In genomic region chr13:45623846-45624245, GRCm38 (mm10) we compare ENCODE assay signal across 12 mouse cellular contexts.
DNase-seq lines count a peak whose midpoint lies in the region; ATAC-seq and TF ChIP-seq lines count a peak whose summit lies in the region.
"Had no signal": no experiment of that assay in that cellular context is flagged by ENCODE, and none has a peak within 500 bp of the region (broad histone marks: within the 10 kb centered on the region; RNA-seq: fewer than 3 reads in every experiment).

No protein-coding gene starts in this region.

- no peak overlapping the region for H3K4me3 ChIP-seq in hindbrain, embryonic 11.5 days (ENCODE audit: low read depth, low read length)
- H3K4me3 ChIP-seq in hindbrain, embryonic 16.5 days (ENCODE audit: low read length) = no peak overlapping the region
- H3K4me3 ChIP-seq in ES-Bruce4 (ENCODE audit: low read depth, low read length) = no peak overlapping the region
- no peak overlapping the region for H3K4me3 ChIP-seq in forebrain, embryonic 12.5 days (replicated peaks)
- H3K4me3 ChIP-seq in stomach, postnatal 0 days (ENCODE audit: low read depth, low read length) = no peak overlapping the region

- H3K9ac ChIP-seq in hindbrain, embryonic 11.5 days (ENCODE audit: low read depth, low read length) = no peak overlapping the region
- H3K9ac ChIP-seq in hindbrain, embryonic 16.5 days (ENCODE audit: low read depth, low read length) = no peak overlapping the region
- no peak overlapping the region for H3K9ac ChIP-seq in ES-Bruce4 (ENCODE audit: low read depth, poor library complexity, severe bottlenecking)
- H3K9ac ChIP-seq in forebrain, embryonic 12.5 days = no peak overlapping the region
- no peak overlapping the region for H3K9ac ChIP-seq in stomach, postnatal 0 days (ENCODE audit: low read length)

- no peak for TF ChIP-seq POLR2A in ES-Bruce4 (IDR thresholded peaks at IDR 0.05; ENCODE audit: insufficient read depth, low read length)

- no peaks in the 10 kb centered on the region for H3K9me3 ChIP-seq in hindbrain, embryonic 11.5 days (ENCODE audit: control insufficient read depth, low read length)
- H3K9me3 ChIP-seq in hindbrain, embryonic 16.5 days (ENCODE audit: control insufficient read depth, low read length) = no peaks in the 10 kb centered on the region
- peaks cover 10% of the 10 kb centered on the region for H3K9me3 ChIP-seq in ES-Bruce4 (replicated peaks; ENCODE audit: control insufficient read depth, insufficient read depth, low read length, poor library complexity, severe bottlenecking)
- H3K9me3 ChIP-seq in forebrain, embryonic 12.5 days = no peaks in the 10 kb centered on the region
- no peaks in the 10 kb centered on the region for H3K9me3 ChIP-seq in stomach, postnatal 0 days (ENCODE audit: control insufficient read depth, low read length)

- 88% methylated on average over 1 of the region's 1 CpGs for WGBS in hindbrain, embryonic 11.5 days
- 84% methylated on average over 1 of the region's 1 CpGs for WGBS in hindbrain, embryonic 16.5 days
- 84% methylated on average over 1 of the region's 1 CpGs for WGBS in forebrain, embryonic 12.5 days
- WGBS in stomach, postnatal 0 days = 67% methylated on average over 1 of the region's 1 CpGs

- peak; percentile 6 for DNase-seq in hindbrain, embryonic 11.5 days (ENCODE audit: low spot score)
- peak; percentile 49 for DNase-seq in c-Kit-positive CD71-negative TER-119-negative erythroid progenitor cells, embryonic 14.5 days (ENCODE audit: low read depth)
- DNase-seq in ovary, postnatal 36 days (ENCODE audit: low spot score) = no peak
- DNase-seq in stomach, postnatal 0 days (ENCODE audit: low spot score) = no peak
- DNase-seq: gastrocnemius, postnatal 14 days; layer of hippocampus, postnatal 36 days; thymus, postnatal 25 days had no signal

- no peak overlapping the region for H3K4me2 ChIP-seq in hindbrain, embryonic 11.5 days (replicated peaks; ENCODE audit: low read depth, low read length)
- no peak overlapping the region for H3K4me2 ChIP-seq in hindbrain, embryonic 16.5 days (ENCODE audit: low read length)
- no peak overlapping the region for H3K4me2 ChIP-seq in forebrain, embryonic 12.5 days
- no peak overlapping the region for H3K4me2 ChIP-seq in stomach, postnatal 0 days (replicated peaks; ENCODE audit: low read depth)

- no peak overlapping the region for H3K27ac ChIP-seq in hindbrain, embryonic 11.5 days (ENCODE audit: low read depth, low read length)
- no peak overlapping the region for H3K27ac ChIP-seq in hindbrain, embryonic 16.5 days (ENCODE audit: low read depth, low read length)
- H3K27ac ChIP-seq in ES-Bruce4 (ENCODE audit: insufficient read depth, low read length) = peak overlapping the region; percentile 65; the same call in 1 of the 2 replicates
- no peak overlapping the region for H3K27ac ChIP-seq in forebrain, embryonic 12.5 days
- no peak overlapping the region for H3K27ac ChIP-seq in stomach, postnatal 0 days (replicated peaks)
- H3K27ac ChIP-seq: macrophage had no signal

- ATAC-seq in hindbrain, embryonic 11.5 days (ENCODE audit: low FRiP score) = no peak
- no peak for ATAC-seq in hindbrain, embryonic 16.5 days
- peak; percentile 55 for ATAC-seq in megakaryocyte progenitor cell, adult 5-6 weeks (replicated peaks; ENCODE audit: poor library complexity)
- no peak for ATAC-seq in forebrain, embryonic 12.5 days (ENCODE audit: low FRiP score)
- ATAC-seq in stomach, postnatal 0 days (ENCODE audit: low FRiP score, low TSS enrichment) = no peak

- TF ChIP-seq CTCF in ES-Bruce4 (IDR thresholded peaks at IDR 0.05; ENCODE audit: low read depth, low read length) = no peak
- no peak for TF ChIP-seq CTCF in stomach, postnatal 0 days (IDR thresholded peaks at IDR 0.05; ENCODE audit: low read depth)

- no peak for TF ChIP-seq EP300 in ES-Bruce4 (IDR thresholded peaks at IDR 0.05; ENCODE audit: insufficient read depth, low read depth, low read length)
- TF ChIP-seq EP300 in stomach, postnatal 0 days (optimal IDR thresholded peaks at IDR 0.05) = no peak

- no peaks in the 10 kb centered on the region for H3K4me1 ChIP-seq in hindbrain, embryonic 11.5 days (replicated peaks; ENCODE audit: control insufficient read depth, insufficient read depth, low read length)
- H3K4me1 ChIP-seq in hindbrain, embryonic 16.5 days (ENCODE audit: control insufficient read depth, insufficient read depth, low read depth, low read length) = no peaks in the 10 kb centered on the region
- no peaks in the 10 kb centered on the region for H3K4me1 ChIP-seq in ES-Bruce4 (ENCODE audit: control insufficient read depth, insufficient read depth, low read length)
- peaks cover 15% of the 10 kb centered on the region for H3K4me1 ChIP-seq in forebrain, embryonic 12.5 days
- H3K4me1 ChIP-seq in stomach, postnatal 0 days (replicated peaks; ENCODE audit: control insufficient read depth, insufficient read depth) = no peaks in the 10 kb centered on the region

- no peaks in the 10 kb centered on the region for H3K27me3 ChIP-seq in hindbrain, embryonic 11.5 days (ENCODE audit: control insufficient read depth, insufficient read depth, low read length)
- no peaks in the 10 kb centered on the region for H3K27me3 ChIP-seq in hindbrain, embryonic 16.5 days (replicated peaks; ENCODE audit: control insufficient read depth, insufficient read depth, low read length)
- no peaks in the 10 kb centered on the region for H3K27me3 ChIP-seq in ES-Bruce4 (ENCODE audit: control insufficient read depth, insufficient read depth, low read length, poor library complexity, severe bottlenecking)
- H3K27me3 ChIP-seq in forebrain, embryonic 12.5 days = no peaks in the 10 kb centered on the region
- H3K27me3 ChIP-seq in stomach, postnatal 0 days (ENCODE audit: control insufficient read depth, insufficient read depth, low read length) = no peaks in the 10 kb centered on the region

- no peaks in the 10 kb centered on the region for H3K36me3 ChIP-seq in hindbrain, embryonic 11.5 days (ENCODE audit: control insufficient read depth, insufficient read depth, low read length)
- H3K36me3 ChIP-seq in hindbrain, embryonic 16.5 days (ENCODE audit: control insufficient read depth, insufficient read depth, low read length) = no peaks in the 10 kb centered on the region
- H3K36me3 ChIP-seq in ES-Bruce4 (ENCODE audit: control insufficient read depth, insufficient read depth, low read length, poor library complexity, severe bottlenecking) = no peaks in the 10 kb centered on the region
- H3K36me3 ChIP-seq in forebrain, embryonic 12.5 days (replicated peaks) = no peaks in the 10 kb centered on the region
- no peaks in the 10 kb centered on the region for H3K36me3 ChIP-seq in stomach, postnatal 0 days (ENCODE audit: control insufficient read depth, insufficient read depth, low read length)

Comparison
In these comparisons a context has a peak if more than half of its experiments do, and no peak if none do; other contexts are left out.
1. DNase-seq: peak in hindbrain, embryonic 11.5 days (single experiment) and c-Kit-positive CD71-negative TER-119-negative erythroid progenitor cells, embryonic 14.5 days (single experiment); none in ovary, postnatal 36 days (single experiment) and stomach, postnatal 0 days (single experiment).